Mouse (Mus musculus) midbrain, embryonic 11.5 days (tissue): ENCODE measurements around the gene Mpi. TPM values are rescaled to one million over a fixed set of nuclear protein-coding genes. Genes with fewer than 3 reads are reported as not detected.

Experiments
- ATAC-seq: fragments of 200-750 bp; cut with Nextera tagmentation; 2 replicates; pipeline ENCODE4 v1.8.0; 2017; ENCODE audit warnings: moderate TSS enrichment, moderate library complexity; ENCODE audit not compliant: low FRiP score
- DNase-seq: peaks from one replicate; pipeline ENCODE4 v3.0.0; 2015; ENCODE audit warnings: low spot score; ENCODE audit errors: missing footprints
- H3K27ac ChIP-seq: fragments of 300-500 bp; sonication (generic); 2 replicates; pipeline ENCODE4 v1.5.1; 2014; ENCODE audit warnings: low read depth, low read length
- H3K27me3 ChIP-seq: fragments of 300-500 bp; sonication (generic); 2 replicates; pipeline ENCODE4 v1.6.1; 2014; ENCODE audit warnings: mild to moderate bottlenecking, low read length, moderate library complexity, mixed read lengths; ENCODE audit not compliant: control insufficient read depth, insufficient read depth
- H3K36me3 ChIP-seq: fragments of 300-500 bp; sonication (generic); 2 replicates; pipeline ENCODE4 v1.6.1; 2014; ENCODE audit warnings: mild to moderate bottlenecking, low read length, moderate library complexity, mixed read lengths; ENCODE audit not compliant: control insufficient read depth, insufficient read depth
- H3K4me1 ChIP-seq: fragments of 300-500 bp; sonication (generic); 2 replicates; pipeline ENCODE4 v1.6.1; 2014; ENCODE audit warnings: low read length; ENCODE audit not compliant: control insufficient read depth, insufficient read depth
- H3K4me2 ChIP-seq: fragments of 300-500 bp; sonication (generic); 2 replicates; pipeline ENCODE4 v1.6.1; 2014; ENCODE audit warnings: mild to moderate bottlenecking, moderate library complexity
- H3K4me3 ChIP-seq: fragments of 300-500 bp; sonication (generic); 2 replicates; pipeline ENCODE4 v1.5.1; 2014; ENCODE audit warnings: low read depth, low read length
- H3K9ac ChIP-seq: fragments of 300-500 bp; sonication (generic); 2 replicates; pipeline ENCODE4 v1.6.1; 2014; ENCODE audit warnings: low read length
- H3K9me3 ChIP-seq: fragments of 300-500 bp; sonication (generic); 2 replicates; pipeline ENCODE4 v1.6.1; 2016; ENCODE audit warnings: low read length; ENCODE audit not compliant: control insufficient read depth
- WGBS: fragments of 180-500 bp; shearing (Covaris S2); extraction: QIAGEN DNeasy Blood & Tissue Kit; methylation state at CpG from one replicate; pipeline ENCODE4 v1.1.7; 2014; 5-methylcytosine and 5-hydroxymethylcytosine counted together
- polyA plus RNA-seq: library from polyadenylated mRNA; unstranded; fragments of >200 nt; fragmentation: Nextera tagmentation; extraction: Ambion mirVana; gene quantifications from 2 replicates; pipeline ENCODE4 v1.2.1, GENCODE M21; 2014

Gene Mpi
- polyA plus RNA-seq, 1 experiment from 2014 or later: 49.8 TPM

- Histone ChIP-seq H3K9me3 (no peaks in the 10 kb centered on the region), H3K27ac (no peak overlapping the region), H3K27me3 (no peaks in the 10 kb centered on the region), H3K9ac (no peak overlapping the region), H3K4me2 (no peak overlapping the region), H3K4me3 (no peak overlapping the region), H3K4me1 (peaks cover 12% of the 10 kb centered on the region), H3K36me3 (peaks cover 15% of the 10 kb centered on the region)
- 89% methylated on average over 2 of the region's 2 CpGs for WGBS
- no peak for DNase-seq
- no peak for ATAC-seq
These were observed 13.0 kb downstream of the Mpi start for GRCm38 (mm10) chr9:57539550-57539949.

GRCm38 (mm10) chr9:57537728-57538181 lies 14.8 kb downstream of the Mpi start:
- peak overlapping the region; percentile 87 for H3K4me2 ChIP-seq
- H3K27ac ChIP-seq: peak overlapping the region; percentile 69
- H3K4me1 ChIP-seq: peaks cover 12% of the 10 kb centered on the region
- H3K36me3 ChIP-seq: peaks cover 9% of the 10 kb centered on the region
- H3K4me3 ChIP-seq: peak overlapping the region; percentile 89
- ATAC-seq (peak; percentile 83), DNase-seq (no peak)
- H3K9ac ChIP-seq: peak overlapping the region; percentile 89
- H3K9me3 ChIP-seq: no peaks in the 10 kb centered on the region
- 0% methylated on average over 24 of the region's 24 CpGs for WGBS
- H3K27me3 ChIP-seq: no peaks in the 10 kb centered on the region

GRCm38 (mm10) chr9:57537044-57537727 lies 15.4 kb downstream of the Mpi start, which contains the start of gene Fam219b:
Fam219b (plus strand) TSS chr9:57537528.
- Histone ChIP-seq H3K4me2 (peak within 1 kb of the TSS; percentile 87), H3K4me1 (peaks cover 12% of the 10 kb centered on the region), H3K27me3 (no peaks in the 10 kb centered on the region), H3K36me3 (peaks cover 9% of the 10 kb centered on the region), H3K9ac (peak within 1 kb of the TSS; percentile 89), H3K9me3 (no peaks in the 10 kb centered on the region), H3K4me3 (peak within 1 kb of the TSS; percentile 89), H3K27ac (peak within 1 kb of the TSS; percentile 69)
- ATAC-seq (peak; percentile 90), DNase-seq (peak; percentile 98)
- WGBS: 1% methylated on average over 45 of the region's 45 CpGs

GRCm38 (mm10) chr9:57536362-57536761 lies 16.2 kb downstream of the Mpi start:
- Histone ChIP-seq H3K4me3 (no peak overlapping the region), H3K4me1 (peaks cover 12% of the 10 kb centered on the region), H3K27me3 (no peaks in the 10 kb centered on the region), H3K9ac (peak overlapping the region; percentile 89), H3K36me3 (peaks cover 9% of the 10 kb centered on the region), H3K27ac (no peak overlapping the region), H3K4me2 (peak overlapping the region; percentile 87; the same call in 1 of the 2 replicates), H3K9me3 (no peaks in the 10 kb centered on the region)
- 88% methylated on average over 5 of the region's 5 CpGs for WGBS
- ATAC-seq (no peak), DNase-seq (no peak)

GRCm38 (mm10) chr9:57531946-57532345 lies 20.6 kb downstream of the Mpi start:
- H3K27ac ChIP-seq: no peak overlapping the region
- 94% methylated on average over 1 of the region's 1 CpGs for WGBS
- H3K9me3 ChIP-seq: no peaks in the 10 kb centered on the region
- no peak overlapping the region for H3K4me2 ChIP-seq
- peaks cover 6% of the 10 kb centered on the region for H3K36me3 ChIP-seq
- ATAC-seq (no peak), DNase-seq (no peak)
- H3K27me3 ChIP-seq: no peaks in the 10 kb centered on the region
- H3K4me3 ChIP-seq: no peak overlapping the region
- peaks cover 4% of the 10 kb centered on the region; the same call in 1 of the 2 replicates for H3K4me1 ChIP-seq
- no peak overlapping the region for H3K9ac ChIP-seq

GRCm38 (mm10) chr9:57526435-57526834 lies 26.1 kb downstream of the Mpi start:
- H3K4me3 ChIP-seq: no peak overlapping the region
- peaks cover 9% of the 10 kb centered on the region for H3K4me1 ChIP-seq
- H3K36me3 ChIP-seq: peaks cover 2% of the 10 kb centered on the region; the same call in 1 of the 2 replicates
- no peaks in the 10 kb centered on the region for H3K9me3 ChIP-seq
- no peaks in the 10 kb centered on the region for H3K27me3 ChIP-seq
- H3K9ac ChIP-seq: no peak overlapping the region
- ATAC-seq (no peak), DNase-seq (no peak)
- H3K4me2 ChIP-seq: no peak overlapping the region
- no peak overlapping the region for H3K27ac ChIP-seq

GRCm38 (mm10) chr9:57525516-57525915 lies 27.0 kb downstream of the Mpi start:
- Histone ChIP-seq H3K9me3 (no peaks in the 10 kb centered on the region), H3K4me2 (no peak overlapping the region), H3K9ac (no peak overlapping the region), H3K4me1 (peaks cover 10% of the 10 kb centered on the region), H3K4me3 (no peak overlapping the region), H3K27me3 (no peaks in the 10 kb centered on the region), H3K36me3 (peaks cover 2% of the 10 kb centered on the region; the same call in 1 of the 2 replicates), H3K27ac (no peak overlapping the region)
- no peak for DNase-seq
- WGBS: 85% methylated on average over 2 of the region's 2 CpGs
- ATAC-seq: no peak

GRCm38 (mm10) chr9:57524439-57524838 lies 28.1 kb downstream of the Mpi start:
- no peak overlapping the region for H3K4me2 ChIP-seq

GRCm38 (mm10) chr9:57523754-57524153 lies 28.8 kb downstream of the Mpi start:
- Histone ChIP-seq H3K4me1 (peaks cover 11% of the 10 kb centered on the region), H3K27me3 (no peaks in the 10 kb centered on the region), H3K9ac (no peak overlapping the region), H3K4me2 (no peak overlapping the region), H3K9me3 (no peaks in the 10 kb centered on the region), H3K36me3 (no peaks in the 10 kb centered on the region), H3K4me3 (no peak overlapping the region), H3K27ac (no peak overlapping the region)
- ATAC-seq: no peak
- WGBS: 93% methylated on average over 1 of the region's 1 CpGs
- DNase-seq: peak; percentile 89

More at GRCm38 (mm10) chr9:57524439-57524838, 28.1 kb downstream of the Mpi start:
- peaks cover 11% of the 10 kb centered on the region for H3K4me1 ChIP-seq
- H3K27me3 ChIP-seq: no peaks in the 10 kb centered on the region
- H3K4me3 ChIP-seq: no peak overlapping the region
- no peaks in the 10 kb centered on the region for H3K9me3 ChIP-seq
- ATAC-seq (no peak), DNase-seq (no peak)
- no peak overlapping the region for H3K9ac ChIP-seq
- peaks cover 2% of the 10 kb centered on the region; the same call in 1 of the 2 replicates for H3K36me3 ChIP-seq
- H3K27ac ChIP-seq: no peak overlapping the region
